7 mouse cellular contexts compared by ENCODE assay signal in the genomic region with DNA sequence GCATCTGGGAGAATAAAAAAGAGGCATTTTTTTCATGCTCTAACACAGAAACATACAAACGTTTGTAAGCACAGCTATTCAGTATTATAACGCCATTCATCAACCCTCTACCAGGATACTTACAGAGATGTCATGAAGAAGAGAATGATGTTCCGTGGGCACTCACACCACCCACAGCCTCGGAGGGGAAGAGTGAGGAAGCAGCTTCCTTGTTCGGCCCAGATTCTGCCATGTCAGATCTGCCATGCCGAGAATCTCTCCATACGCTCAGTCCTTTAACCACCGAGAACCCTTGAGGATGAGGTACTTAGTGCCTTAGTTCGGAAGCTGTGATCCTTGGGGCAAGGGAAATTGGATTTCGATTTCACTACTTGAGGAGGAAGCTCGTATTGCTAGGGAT. TPM values are rescaled to one million over a fixed set of nuclear protein-coding genes. Genes with fewer than 3 reads are reported as not detected.
DNase-seq lines count a peak whose midpoint lies in the region; ATAC-seq and TF ChIP-seq lines count a peak whose summit lies in the region.

A gene (minus strand): TSS at position 367 of the 400 bp plus-strand sequence.

- H3K27me3 ChIP-seq in spleen, adult 2 months (ENCODE audit: control insufficient read depth, insufficient read depth, low read length), result no peaks in the 10 kb centered on the region
- no peaks in the 10 kb centered on the region; the same call in 1 of the 2 replicates for H3K27me3 ChIP-seq in embryonic facial prominence, embryonic 14.5 days (replicated peaks; ENCODE audit: control insufficient read depth, insufficient read depth, low read length)

- TF ChIP-seq CTCF in spleen, adult 2 months (IDR thresholded peaks at IDR 0.05; ENCODE audit: extremely low read depth, insufficient read depth, insufficient read length, insufficient replicate concordance), result no peak

- H3K4me2 ChIP-seq in embryonic facial prominence, embryonic 14.5 days (ENCODE audit: low read depth, low read length), result 0 out of 2 replicates have a peak within 1 kb of the TSS, but pooled peaks have one; percentile 96

- ATAC-seq in embryonic facial prominence, embryonic 14.5 days (ENCODE audit: low read depth), result no peak
- no peak for ATAC-seq in megakaryocyte, adult 5-6 weeks (ENCODE audit: poor library complexity, severe bottlenecking)

- no peaks in the 10 kb centered on the region for H3K9me3 ChIP-seq in embryonic facial prominence, embryonic 14.5 days (ENCODE audit: control insufficient read depth, low read length)

- no peak for TF ChIP-seq POLR2A in spleen, adult 2 months (IDR thresholded peaks at IDR 0.05; ENCODE audit: low read depth, low read length)

- no peak for DNase-seq in spleen, adult 2 months (ENCODE audit: low read depth in 1 of 2, low spot score in 2 of 2)
- no peak for DNase-seq in spleen, postnatal 10 days (ENCODE audit: low spot score in 2 of 2)
- DNase-seq in embryonic facial prominence, embryonic 14.5 days (ENCODE audit: low spot score), result no peak
- no peak for DNase-seq in heart, postnatal 10 days
- DNase-seq in adipocyte (ENCODE audit: low spot score), result no peak
- DNase-seq in B cell, adult 2 months, result no peak

- intact Hi-C loops in heart, postnatal 10 days (cut with DNase I), result no loop called here

- peaks cover 9% of the 10 kb centered on the region; the same call in 1 of the 2 replicates for H3K4me1 ChIP-seq in spleen, adult 2 months (ENCODE audit: control insufficient read depth, insufficient read depth, insufficient read length)
- peaks cover 5% of the 10 kb centered on the region; the same call in 1 of the 2 replicates for H3K4me1 ChIP-seq in embryonic facial prominence, embryonic 14.5 days (ENCODE audit: control insufficient read depth, insufficient read depth, low read length)

- H3K36me3 ChIP-seq in spleen, adult 2 months (ENCODE audit: control insufficient read depth, insufficient read depth, low read length), result no peaks in the 10 kb centered on the region
- H3K36me3 ChIP-seq in embryonic facial prominence, embryonic 14.5 days (ENCODE audit: control insufficient read depth, insufficient read depth, low read length), result no peaks in the 10 kb centered on the region

- WGBS in spleen, adult 2 months, result 90% methylated on average over 11 of the region's 11 CpGs
- 58% methylated on average over 11 of the region's 11 CpGs for WGBS in embryonic facial prominence, embryonic 14.5 days

- no peak within 1 kb of the TSS for H3K9ac ChIP-seq in embryonic facial prominence, embryonic 14.5 days (ENCODE audit: low read depth, low read length)

- no peak within 1 kb of the TSS for H3K27ac ChIP-seq in spleen, adult 2 months (ENCODE audit: insufficient read depth, low read length)
- no peak within 1 kb of the TSS for H3K27ac ChIP-seq in embryonic facial prominence, embryonic 14.5 days (replicated peaks; ENCODE audit: low read depth, low read length)

- H3K4me3 ChIP-seq in spleen, adult 2 months (ENCODE audit: extremely low read depth, insufficient read depth, insufficient read length), result no peak within 1 kb of the TSS
- H3K4me3 ChIP-seq in embryonic facial prominence, embryonic 14.5 days (ENCODE audit: low read depth, low read length), result no peak within 1 kb of the TSS

RNA-seq across cellular contexts. Expression of the gene that starts here (rescaled TPM):
- polyA plus RNA-seq in spleen, adult 2 months (2012; rRNA removed), result 11.5 and 14.1 TPM in 2 replicates
- 17.0 and 19.2 TPM in 2 replicates for polyA plus RNA-seq in embryonic facial prominence, embryonic 14.5 days (2014; fragmentation: Nextera tagmentation; extraction: Ambion mirVana)
- total RNA-seq in heart, postnatal 10 days (2021), result 10 to 100 TPM; 34.9 to 35.6 TPM
- total RNA-seq in megakaryocyte, adult 5-6 weeks (2015), result 154 and 171 TPM in 2 replicates
- total RNA-seq in megakaryocyte, adult 5-6 weeks (2017), result 227 and 264 TPM in 2 replicates

Comparison
In these comparisons a context has a peak if more than half of its experiments do, and no peak if none do; other contexts are left out.
1. RNA of the gene that starts here (total RNA-seq): 154 to 264 TPM in megakaryocyte, adult 5-6 weeks; 34.9 to 35.6 TPM in heart, postnatal 10 days; every median in the first group is over 4 times any median in the second.